Mouse (Mus musculus) ES-E14 (cell line): ENCODE measurements around the gene Gm29133.

Experiments
- CHD2 ChIP-seq: IDR thresholded peaks from 2 replicates; pipeline ENCODE4 v1.6.1; 2014; ENCODE audit warnings: mild to moderate bottlenecking, low read depth, low read length, inconsistent platforms
- MAFK ChIP-seq: IDR thresholded peaks from 2 replicates; pipeline ENCODE4 v1.6.1; 2014; ENCODE audit warnings: mild to moderate bottlenecking, low read depth, low read length, inconsistent platforms; ENCODE audit not compliant: insufficient read depth
- ZC3H11A ChIP-seq: IDR thresholded peaks from 2 replicates; pipeline ENCODE4 v1.6.1; 2012; ENCODE audit warnings: low read depth, mild to moderate bottlenecking, inconsistent platforms, low read length, borderline replicate concordance

DNA sequence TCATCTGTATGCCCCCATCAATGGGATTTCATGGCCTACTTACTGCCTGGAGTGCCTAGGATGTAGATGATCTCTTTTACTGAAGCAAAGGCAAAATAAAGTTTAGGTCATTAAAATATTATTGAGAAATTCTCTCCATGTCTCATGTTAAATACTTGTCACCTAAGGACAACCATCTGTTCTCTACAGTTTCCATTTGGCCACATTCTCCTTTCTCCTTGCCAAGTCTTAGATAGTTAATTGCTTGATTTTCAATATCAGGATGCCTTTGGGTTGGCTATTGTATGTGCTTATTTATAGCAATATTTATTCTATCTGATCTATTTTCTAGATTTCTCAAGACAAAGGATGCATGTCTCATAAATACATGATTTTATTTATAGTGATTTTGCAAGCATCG, 75.9 kb downstream of the Gm29133 start:
- TF ChIP-seq ZC3H11A (no peak), CHD2 (no peak), MAFK (no peak)
